Mouse (Mus musculus): ENCODE results near the gene Qdpr. TPM values are rescaled to one million over a fixed set of nuclear protein-coding genes. Genes with fewer than 3 reads are reported as not detected.

Gene Qdpr
- total and polyA plus RNA-seq, 3 experiments: 58.3 to 86.0 (median 73.9) TPM

DNA sequence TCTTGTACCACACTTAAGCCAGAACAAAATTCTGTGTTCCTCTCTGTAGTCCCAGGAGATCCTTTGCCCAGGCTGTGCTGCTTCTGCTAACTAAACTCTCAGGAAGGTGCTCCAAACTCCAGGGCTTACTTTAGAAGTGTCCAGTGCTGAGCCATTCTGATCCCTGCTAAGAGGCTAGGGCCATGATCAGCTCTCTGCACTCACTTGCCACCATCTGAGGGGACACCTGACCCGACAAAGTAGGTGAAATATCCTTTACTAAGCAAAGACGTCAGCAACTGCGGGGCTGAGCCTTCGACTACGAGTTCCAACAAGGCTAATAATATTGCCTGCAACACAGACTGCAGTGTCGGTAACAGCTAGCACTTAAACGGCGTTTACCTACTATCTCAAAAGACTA is 830 bp downstream of the Qdpr start:
- intact Hi-C loops (cut with DNase I): loop anchor here (5.0 kb wide), 2 partner anchors 408 to 1222 kb away; partner anchors contain the start of genes Lcorl and Tapt1
- Histone ChIP-seq H3K4me3 (peak overlapping the region; percentile 89), H3K27ac (peak overlapping the region; percentile 74), H3K79me2 (replicated peaks; ENCODE audit: control insufficient read depth, insufficient read depth, low read length) (no peaks in the 10 kb centered on the region), H3K4me1 (ENCODE audit: control insufficient read depth, insufficient read depth, low read length) (peaks cover 6% of the 10 kb centered on the region), H3K36me3 (ENCODE audit: control insufficient read depth, insufficient read depth, low read length) (no peaks in the 10 kb centered on the region), H3K27me3 (ENCODE audit: control insufficient read depth, insufficient read depth, low read length) (no peaks in the 10 kb centered on the region), H3K9ac (ENCODE audit: low read depth, low read length) (peak overlapping the region; percentile 10)
- no peak for TF ChIP-seq POLR2A (IDR thresholded peaks at IDR 0.05; ENCODE audit: insufficient read depth, low read depth, low read length)
- TF ChIP-seq CTCF (IDR thresholded peaks at IDR 0.05): no peak
- no peak for TF ChIP-seq EP300 (IDR thresholded peaks at IDR 0.05; ENCODE audit: insufficient read depth, low read depth, low read length)
- 3% methylated on average over 8 of the region's 8 CpGs for WGBS
- DNase-seq: peak in 1 of 2 experiments; percentile 4

- H3K4me3 ChIP-seq: no peak overlapping the region; the same call in 1 of the 2 replicates
- H3K27ac ChIP-seq: no peak overlapping the region
- no peak overlapping the region for H3K9ac ChIP-seq (ENCODE audit: low read depth, low read length)
- 57% methylated on average over 5 of the region's 5 CpGs for WGBS
- peaks cover 6% of the 10 kb centered on the region for H3K4me1 ChIP-seq (ENCODE audit: control insufficient read depth, insufficient read depth, low read length)
- no peaks in the 10 kb centered on the region for H3K79me2 ChIP-seq (replicated peaks; ENCODE audit: control insufficient read depth, insufficient read depth, low read length)
- TF ChIP-seq POLR2A (IDR thresholded peaks at IDR 0.05; ENCODE audit: insufficient read depth, low read depth, low read length) (no peak), CTCF (IDR thresholded peaks at IDR 0.05) (no peak), EP300 (IDR thresholded peaks at IDR 0.05; ENCODE audit: insufficient read depth, low read depth, low read length) (no peak)
- peak; percentile 6 to 18 for DNase-seq
- intact Hi-C loops (cut with DNase I): loop anchor here (5.0 kb wide), 2 partner anchors 409 to 1221 kb away; partner anchors contain the start of genes Lcorl and Tapt1
- no peaks in the 10 kb centered on the region for H3K36me3 ChIP-seq (ENCODE audit: control insufficient read depth, insufficient read depth, low read length)
- H3K27me3 ChIP-seq (ENCODE audit: control insufficient read depth, insufficient read depth, low read length): no peaks in the 10 kb centered on the region
These were observed 1.4 kb downstream of the Qdpr start for GRCm38 (mm10) chr5:45448676-45449075.

GRCm38 (mm10) chr5:45444130-45444832 is 5.8 kb downstream of the Qdpr start:
- Histone ChIP-seq H3K36me3 (ENCODE audit: control insufficient read depth, insufficient read depth, low read length) (peaks cover 6% of the 10 kb centered on the region), H3K79me2 (replicated peaks; ENCODE audit: control insufficient read depth, insufficient read depth, low read length) (no peaks in the 10 kb centered on the region), H3K4me1 (ENCODE audit: control insufficient read depth, insufficient read depth, low read length) (peaks cover 5% of the 10 kb centered on the region), H3K4me3 (no peak overlapping the region), H3K9ac (ENCODE audit: low read depth, low read length) (no peak overlapping the region), H3K27ac (no peak overlapping the region), H3K27me3 (ENCODE audit: control insufficient read depth, insufficient read depth, low read length) (no peaks in the 10 kb centered on the region)
- TF ChIP-seq CTCF (IDR thresholded peaks at IDR 0.05) (no peak), POLR2A (IDR thresholded peaks at IDR 0.05; ENCODE audit: insufficient read depth, low read depth, low read length) (no peak), EP300 (IDR thresholded peaks at IDR 0.05; ENCODE audit: insufficient read depth, low read depth, low read length) (no peak)
- WGBS: 88% methylated on average over 8 of the region's 8 CpGs
- intact Hi-C loops (cut with DNase I): no loop called here
- no peak for DNase-seq

GRCm38 (mm10) chr5:45441745-45442144 is 8.3 kb downstream of the Qdpr start:
- H3K36me3 ChIP-seq (ENCODE audit: control insufficient read depth, insufficient read depth, low read length): peaks cover 6% of the 10 kb centered on the region
- H3K4me1 ChIP-seq (ENCODE audit: control insufficient read depth, insufficient read depth, low read length): no peaks in the 10 kb centered on the region; the same call in 1 of the 2 replicates
- H3K27ac ChIP-seq: no peak overlapping the region
- TF ChIP-seq EP300 (IDR thresholded peaks at IDR 0.05; ENCODE audit: insufficient read depth, low read depth, low read length): no peak
- TF ChIP-seq POLR2A (IDR thresholded peaks at IDR 0.05; ENCODE audit: insufficient read depth, low read depth, low read length): no peak
- no peak for TF ChIP-seq CTCF (IDR thresholded peaks at IDR 0.05)
- no peak overlapping the region for H3K9ac ChIP-seq (ENCODE audit: low read depth, low read length)
- 87% methylated on average over 3 of the region's 3 CpGs for WGBS
- intact Hi-C loops (cut with DNase I): no loop called here
- no peaks in the 10 kb centered on the region for H3K27me3 ChIP-seq (ENCODE audit: control insufficient read depth, insufficient read depth, low read length)
- no peaks in the 10 kb centered on the region for H3K79me2 ChIP-seq (replicated peaks; ENCODE audit: control insufficient read depth, insufficient read depth, low read length)
- no peak overlapping the region for H3K4me3 ChIP-seq
- no peak for DNase-seq

DNA sequence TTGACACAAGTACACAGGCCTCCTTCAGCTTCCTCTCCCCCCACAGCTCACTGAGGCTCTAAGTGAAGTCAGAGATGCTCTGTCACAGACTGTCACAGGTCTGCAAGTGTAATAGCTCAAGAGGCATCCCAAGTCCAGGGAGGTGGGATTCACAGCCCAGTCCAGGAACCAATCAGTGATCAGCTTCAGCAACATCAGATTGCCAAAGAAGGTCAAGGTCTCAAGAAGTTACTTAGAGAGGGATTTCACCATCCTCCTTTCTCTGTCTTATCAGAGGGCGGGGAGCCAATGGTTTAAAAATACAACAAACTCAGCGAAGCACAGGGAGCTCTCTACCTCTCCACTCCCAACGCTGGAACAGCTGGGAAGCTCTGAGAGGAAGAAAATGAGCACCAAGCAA is 8.9 kb downstream of the Qdpr start:
- peak in 1 of 2 experiments; percentile 12 for DNase-seq
- Histone ChIP-seq H3K4me3 (no peak overlapping the region), H3K27ac (no peak overlapping the region), H3K9ac (ENCODE audit: low read depth, low read length) (no peak overlapping the region), H3K36me3 (ENCODE audit: control insufficient read depth, insufficient read depth, low read length) (peaks cover 6% of the 10 kb centered on the region), H3K79me2 (replicated peaks; ENCODE audit: control insufficient read depth, insufficient read depth, low read length) (no peaks in the 10 kb centered on the region), H3K4me1 (ENCODE audit: control insufficient read depth, insufficient read depth, low read length) (no peaks in the 10 kb centered on the region; the same call in 1 of the 2 replicates), H3K27me3 (ENCODE audit: control insufficient read depth, insufficient read depth, low read length) (no peaks in the 10 kb centered on the region)
- 35% methylated on average over 3 of the region's 3 CpGs for WGBS
- TF ChIP-seq EP300 (IDR thresholded peaks at IDR 0.05; ENCODE audit: insufficient read depth, low read depth, low read length) (no peak), CTCF (IDR thresholded peaks at IDR 0.05) (no peak), POLR2A (IDR thresholded peaks at IDR 0.05; ENCODE audit: insufficient read depth, low read depth, low read length) (no peak)
- intact Hi-C loops (cut with DNase I): no loop called here

- no peak for DNase-seq
- Histone ChIP-seq H3K36me3 (ENCODE audit: control insufficient read depth, insufficient read depth, low read length) (peaks cover 6% of the 10 kb centered on the region), H3K9ac (ENCODE audit: low read depth, low read length) (no peak overlapping the region), H3K4me3 (no peak overlapping the region), H3K79me2 (replicated peaks; ENCODE audit: control insufficient read depth, insufficient read depth, low read length) (no peaks in the 10 kb centered on the region), H3K27ac (no peak overlapping the region), H3K27me3 (ENCODE audit: control insufficient read depth, insufficient read depth, low read length) (no peaks in the 10 kb centered on the region), H3K4me1 (ENCODE audit: control insufficient read depth, insufficient read depth, low read length) (no peaks in the 10 kb centered on the region; the same call in 1 of the 2 replicates)
- no peak for TF ChIP-seq EP300 (IDR thresholded peaks at IDR 0.05; ENCODE audit: insufficient read depth, low read depth, low read length)
- TF ChIP-seq POLR2A (IDR thresholded peaks at IDR 0.05; ENCODE audit: insufficient read depth, low read depth, low read length): no peak
- TF ChIP-seq CTCF (IDR thresholded peaks at IDR 0.05): no peak
- intact Hi-C loops (cut with DNase I): no loop called here
- 81% methylated on average over 8 of the region's 8 CpGs for WGBS
These were observed 11.7 kb downstream of the Qdpr start for GRCm38 (mm10) chr5:45438301-45438700.

All from heart, adult 2 months (tissue).